ENCODE assay signal across 7 mouse cellular contexts in the genomic region with DNA sequence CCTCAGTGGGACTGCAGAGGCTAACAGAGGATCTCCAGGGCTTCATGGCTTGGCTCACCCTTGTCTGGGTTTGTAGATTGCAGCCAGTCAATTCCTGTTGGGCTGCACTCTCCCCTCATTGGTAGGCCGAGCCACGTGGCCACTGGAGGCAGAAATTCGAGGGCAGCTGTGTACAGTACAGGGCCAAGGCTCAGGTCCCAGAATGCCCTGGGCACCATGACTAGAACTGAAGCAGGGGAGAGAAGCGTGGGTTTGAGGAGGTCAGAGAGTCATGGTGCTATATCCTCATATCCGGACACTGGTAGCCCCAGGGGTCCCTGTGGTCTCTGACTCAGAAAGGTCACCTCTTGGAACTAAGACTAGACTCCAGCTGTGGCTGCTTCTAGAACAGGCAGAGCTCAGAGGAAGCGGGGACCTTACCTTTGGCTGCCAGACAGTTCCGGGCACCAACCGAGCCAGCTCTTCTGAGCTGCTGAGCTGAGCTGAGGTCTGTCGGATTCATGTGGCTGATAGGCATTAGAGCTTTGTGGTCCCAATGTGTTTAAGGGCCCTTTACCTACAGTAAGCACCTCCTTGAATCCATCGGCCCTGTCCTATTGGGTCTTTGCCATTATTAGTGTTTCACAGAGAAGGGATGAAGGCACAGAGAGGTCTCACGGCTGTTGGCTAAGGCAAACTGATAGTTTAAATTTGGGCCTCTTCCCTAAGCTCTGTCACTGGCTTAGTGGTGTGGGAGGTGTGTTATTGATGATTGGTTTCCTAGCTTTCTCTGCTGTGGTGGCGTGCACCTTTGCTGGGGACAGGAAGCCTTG.
DNase-seq lines count a peak whose midpoint lies in the region; ATAC-seq lines count a peak whose summit lies in the region.

No protein-coding gene starts in this region.

- H3K9me3 ChIP-seq in forebrain, embryonic 12.5 days: no peaks in the 10 kb centered on the region
- H3K9me3 ChIP-seq in limb, embryonic 11.5 days (ENCODE audit: control insufficient read depth, low read length): no peaks in the 10 kb centered on the region
- H3K9me3 ChIP-seq in neural tube, embryonic 13.5 days: no peaks in the 10 kb centered on the region

- WGBS in forebrain, embryonic 12.5 days: 72% methylated on average over 12 of the region's 12 CpGs
- 36% methylated on average over 12 of the region's 12 CpGs for WGBS in limb, embryonic 11.5 days
- WGBS in neural tube, embryonic 13.5 days: 64% methylated on average over 12 of the region's 12 CpGs

- H3K9ac ChIP-seq in forebrain, embryonic 12.5 days: peak overlapping the region; percentile 17; the same call in 1 of the 2 replicates
- H3K9ac ChIP-seq in limb, embryonic 11.5 days (ENCODE audit: low read length): no peak overlapping the region
- H3K9ac ChIP-seq in neural tube, embryonic 13.5 days: no peak overlapping the region

- H3K4me2 ChIP-seq in forebrain, embryonic 12.5 days: no peak overlapping the region
- peak overlapping the region; percentile 7; the same call in 1 of the 2 replicates for H3K4me2 ChIP-seq in limb, embryonic 11.5 days (ENCODE audit: low read depth, severe bottlenecking)
- no peak overlapping the region for H3K4me2 ChIP-seq in neural tube, embryonic 13.5 days

- no peak overlapping the region for H3K4me3 ChIP-seq in forebrain, embryonic 12.5 days (replicated peaks)
- no peak overlapping the region for H3K4me3 ChIP-seq in limb, embryonic 11.5 days (ENCODE audit: low read depth, low read length)
- H3K4me3 ChIP-seq in neural tube, embryonic 13.5 days: no peak overlapping the region

- peak; percentile 96 for DNase-seq in 3T3-L1 (ENCODE audit: low read depth, low spot score)
- DNase-seq in A20 (ENCODE audit: low read depth, low spot score): peak; percentile 18
- DNase-seq in limb, embryonic 11.5 days (ENCODE audit: low spot score): no peak
- DNase-seq in layer of hippocampus, postnatal 36 days: no peak
- no peak for DNase-seq in adrenal gland, adult (ENCODE audit: inconsistent age in 2 of 2, low spot score in 1 of 2)

- ATAC-seq in forebrain, embryonic 12.5 days (ENCODE audit: low FRiP score): no peak
- no peak for ATAC-seq in limb, embryonic 11.5 days (ENCODE audit: insufficient number of reproducible peaks, low FRiP score, low TSS enrichment, low read depth)
- no peak for ATAC-seq in neural tube, embryonic 13.5 days (ENCODE audit: low read depth)

- no peaks in the 10 kb centered on the region for H3K27me3 ChIP-seq in forebrain, embryonic 12.5 days
- H3K27me3 ChIP-seq in limb, embryonic 11.5 days (ENCODE audit: control insufficient read depth, insufficient read depth, low read length): no peaks in the 10 kb centered on the region
- no peaks in the 10 kb centered on the region for H3K27me3 ChIP-seq in neural tube, embryonic 13.5 days

- no peaks in the 10 kb centered on the region for H3K36me3 ChIP-seq in forebrain, embryonic 12.5 days (replicated peaks)
- H3K36me3 ChIP-seq in limb, embryonic 11.5 days (ENCODE audit: control insufficient read depth, insufficient read depth, low read length): no peaks in the 10 kb centered on the region
- no peaks in the 10 kb centered on the region for H3K36me3 ChIP-seq in neural tube, embryonic 13.5 days

- peaks cover 51% of the 10 kb centered on the region for H3K4me1 ChIP-seq in forebrain, embryonic 12.5 days
- peaks cover 64% of the 10 kb centered on the region for H3K4me1 ChIP-seq in limb, embryonic 11.5 days (ENCODE audit: control insufficient read depth, insufficient read depth, low read length)
- peaks cover 75% of the 10 kb centered on the region for H3K4me1 ChIP-seq in neural tube, embryonic 13.5 days (replicated peaks)

- H3K27ac ChIP-seq in forebrain, embryonic 12.5 days: peak overlapping the region; percentile 80
- H3K27ac ChIP-seq in limb, embryonic 11.5 days (replicated peaks; ENCODE audit: low read depth, low read length): peak overlapping the region; percentile 88
- peak overlapping the region; percentile 89 for H3K27ac ChIP-seq in neural tube, embryonic 13.5 days (replicated peaks)

Comparison
In these comparisons a context has a peak if more than half of its experiments do, and no peak if none do; other contexts are left out.
1. DNase-seq: peak in 3T3-L1 (single experiment) and A20 (single experiment); none in limb, embryonic 11.5 days (single experiment), layer of hippocampus, postnatal 36 days (0 of 2) and adrenal gland, adult (0 of 2).
2. Peak in every context shown above with its lines, with median percentiles within 50 percentile points of each other: H3K27ac ChIP-seq.